Mouse (Mus musculus): ENCODE measurements around the gene Golm1.

DNA sequence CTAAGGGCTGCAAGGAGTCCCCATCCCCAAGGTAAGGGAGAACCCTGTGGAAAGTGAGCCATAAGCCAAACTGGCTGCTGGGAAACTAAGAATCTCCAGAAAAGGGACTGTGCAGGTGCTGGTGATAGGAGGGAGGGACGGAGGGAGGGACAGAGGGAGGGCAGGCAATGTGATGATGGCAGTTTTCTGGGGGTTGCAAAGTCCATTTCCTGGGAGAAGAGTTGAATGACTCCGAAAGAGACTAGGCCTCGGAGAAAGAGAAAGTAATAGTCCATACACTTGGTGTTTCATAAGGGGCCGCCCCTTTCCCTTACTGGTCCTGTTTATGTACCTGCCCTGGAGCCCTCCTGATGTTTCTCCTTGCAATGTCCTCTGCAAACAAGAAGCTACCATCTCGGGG lies 21.1 kb downstream of the Golm1 start:
- no peak for TF ChIP-seq CTCF (IDR thresholded peaks at IDR 0.05; ENCODE audit: low read depth, low read length)
- no peak for TF ChIP-seq POLR2A (IDR thresholded peaks at IDR 0.05; ENCODE audit: extremely low read depth, insufficient read depth, low read length)
